Mouse (Mus musculus) embryonic facial prominence, embryonic 14.5 days (tissue): ENCODE measurements around the gene Cenpl. TPM values are rescaled to one million over a fixed set of nuclear protein-coding genes. Genes with fewer than 3 reads are reported as not detected.

Experiments used
- ATAC-seq: fragments of 200-750 bp; cut with Nextera tagmentation; 2 replicates; pipeline ENCODE4 v1.8.0; 2017; ENCODE audit warnings: low read depth, moderate number of reproducible peaks, moderate TSS enrichment
- DNase-seq: peaks from one replicate; pipeline ENCODE4 v3.0.0-alpha.2; 2015; ENCODE audit warnings: low spot score
- H3K27ac ChIP-seq: fragments of 300-500 bp; sonication (generic); replicated peaks from 2 replicates; pipeline ENCODE4 v1.5.1; 2014; ENCODE audit warnings: low read depth, mild to moderate bottlenecking, low read length, moderate library complexity
- H3K27me3 ChIP-seq: fragments of 300-500 bp; sonication (generic); replicated peaks from 2 replicates; pipeline ENCODE4 v1.6.1; 2014; ENCODE audit warnings: low read length; ENCODE audit not compliant: control insufficient read depth, insufficient read depth
- H3K36me3 ChIP-seq: fragments of 300-500 bp; sonication (generic); 2 replicates; pipeline ENCODE4 v1.6.1; 2014; ENCODE audit warnings: low read length, mixed read lengths; ENCODE audit not compliant: control insufficient read depth, insufficient read depth
- H3K4me1 ChIP-seq: fragments of 300-500 bp; sonication (generic); 2 replicates; pipeline ENCODE4 v1.6.1; 2014; ENCODE audit warnings: antibody characterized with exemption, low read length; ENCODE audit not compliant: control insufficient read depth, insufficient read depth
- H3K4me2 ChIP-seq: fragments of 300-500 bp; sonication (generic); 2 replicates; pipeline ENCODE4 v1.6.1; 2014; ENCODE audit warnings: low read depth, mild to moderate bottlenecking, low read length, moderate library complexity, mixed read lengths
- H3K4me3 ChIP-seq: fragments of 300-500 bp; sonication (generic); 2 replicates; pipeline ENCODE4 v1.5.1; 2014; ENCODE audit warnings: low read depth, mild to moderate bottlenecking, low read length
- H3K9ac ChIP-seq: fragments of 300-500 bp; sonication (generic); 2 replicates; pipeline ENCODE4 v1.6.1; 2014; ENCODE audit warnings: low read depth, mild to moderate bottlenecking, low read length, moderate library complexity, mixed read lengths
- H3K9me3 ChIP-seq: fragments of 300-500 bp; sonication (generic); 2 replicates; pipeline ENCODE4 v1.6.1; 2016; ENCODE audit warnings: low read length; ENCODE audit not compliant: control insufficient read depth
- WGBS: fragments of 180-500 bp; shearing (Covaris S2); extraction: QIAGEN DNeasy Blood & Tissue Kit; methylation state at CpG from one replicate; pipeline ENCODE4 v1.1.7; 2014; 5-methylcytosine and 5-hydroxymethylcytosine counted together
- polyA plus RNA-seq: library from polyadenylated mRNA; unstranded; fragments of >200 nt; fragmentation: Nextera tagmentation; extraction: Ambion mirVana; gene quantifications from 2 replicates; pipeline ENCODE4 v1.2.1, GENCODE M21; 2014

Cenpl gene
- polyA plus RNA-seq, 1 experiment from 2014 or later: 22.6 TPM

DNA sequence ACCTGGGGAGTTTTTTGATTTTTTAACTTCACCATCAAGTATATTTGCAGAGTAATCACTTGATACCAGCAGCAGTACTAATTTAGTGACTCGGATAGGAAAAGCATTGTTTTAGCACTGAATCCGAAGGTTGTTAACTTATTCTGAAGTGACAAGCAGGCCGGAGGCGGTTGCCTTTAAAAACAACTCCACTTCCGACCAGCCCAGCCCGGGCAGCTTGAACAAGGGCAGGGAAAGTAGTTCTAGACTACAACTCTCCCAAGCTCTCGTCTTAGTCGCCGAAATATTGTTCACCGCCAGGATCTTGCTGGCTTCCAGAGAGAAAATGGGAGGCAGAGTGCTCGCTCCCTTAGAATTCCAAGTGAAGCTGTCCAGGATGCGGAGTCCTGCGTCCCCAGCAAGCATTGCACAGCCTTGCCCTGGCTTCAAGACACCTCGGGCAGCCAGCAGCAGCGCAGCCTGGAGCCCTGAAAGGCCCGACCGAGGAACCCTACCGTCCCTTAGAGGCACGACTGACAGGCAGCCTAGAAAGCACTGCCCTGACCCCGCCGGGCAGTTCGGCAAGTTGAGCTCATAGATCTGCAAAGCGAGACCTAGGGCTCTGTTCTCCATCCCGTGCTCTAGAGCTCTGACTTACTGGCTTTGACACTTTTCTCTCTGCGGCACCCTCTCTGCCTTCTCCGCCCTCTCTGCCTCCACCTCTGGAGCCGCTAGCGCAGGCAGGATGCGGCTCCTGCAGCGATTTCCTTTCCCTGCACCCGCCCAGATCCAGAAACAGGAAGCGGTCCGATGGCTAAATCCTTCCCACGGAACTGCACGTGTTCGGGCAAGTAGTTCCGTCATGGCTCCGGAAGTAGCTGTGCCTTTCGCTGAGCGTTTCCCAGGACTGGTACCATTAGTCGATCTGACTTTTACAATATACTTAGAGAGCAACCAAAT, 60.5 kb downstream of the Cenpl start, which contains the start of gene Klhl20:
Gene Klhl20, minus strand, starts transcription at position 786 of the 939 bp plus-strand sequence.
- WGBS: 1% methylated on average over 40 of the region's 41 CpGs
- H3K4me2 ChIP-seq: peak within 1 kb of the TSS; percentile 74
- H3K4me3 ChIP-seq: peak within 1 kb of the TSS; percentile 77
- H3K36me3 ChIP-seq: peaks cover 9% of the 10 kb centered on the region; the same call in 1 of the 2 replicates
- no peaks in the 10 kb centered on the region for H3K27me3 ChIP-seq
- ATAC-seq: peak; percentile 98
- peak within 1 kb of the TSS; percentile 78 for H3K9ac ChIP-seq
- peak within 1 kb of the TSS; percentile 83 for H3K27ac ChIP-seq
- H3K9me3 ChIP-seq: no peaks in the 10 kb centered on the region
- peak; percentile 96 for DNase-seq
- 0 out of 2 replicates have a peak, but pooled peaks cover 6% of the 10 kb centered on the region for H3K4me1 ChIP-seq

Other genes with a start within 250 kb of the Cenpl start
- gene Rc3h1, start 164.3 kb upstream of the Cenpl start, polyA plus RNA-seq: 8.1 and 8.5 TPM in 2 replicates
- gene Serpinc1, start 92.1 kb upstream of the Cenpl start, polyA plus RNA-seq: 1.9 and 2.6 TPM in 2 replicates
- gene Zbtb37, start 35.9 kb upstream of the Cenpl start, polyA plus RNA-seq: 7.8 and 10.5 TPM in 2 replicates
- gene Dars2, start 55 bp upstream of the Cenpl start, polyA plus RNA-seq: 24.2 and 31.2 TPM in 2 replicates
- 18.2 and 21.9 TPM in 2 replicates for gene Klhl20, start 60.8 kb downstream of the Cenpl start, polyA plus RNA-seq
- 2.2 and 3.8 TPM in 2 replicates for gene Ankrd45, start 72.0 kb downstream of the Cenpl start, polyA plus RNA-seq
- gene Tex50, start 88.6 kb downstream of the Cenpl start, polyA plus RNA-seq: not detected in 2 replicates
- gene Prdx6, start 180.5 kb downstream of the Cenpl start, polyA plus RNA-seq: 325 and 357 TPM in 2 replicates